Comparison of ENCODE assay signal across 19 mouse cellular contexts in genomic region chr3:103405135-103405534, GRCm38 (mm10).
DNase-seq lines count a peak whose midpoint lies in the region; ATAC-seq and TF ChIP-seq lines count a peak whose summit lies in the region.
"Had no signal": no experiment of that assay in that cellular context is flagged by ENCODE, and none has a peak within 500 bp of the region (broad histone marks: within the 10 kb centered on the region; RNA-seq: fewer than 3 reads in every experiment).

No protein-coding gene starts in this region.

- H3K4me2 ChIP-seq in intestine, embryonic 16.5 days (ENCODE audit: low read depth, low read length), result no peak overlapping the region
- H3K4me2 ChIP-seq: heart, embryonic 13.5 days; hindbrain, embryonic 15.5 days; intestine, embryonic 15.5 days had no signal

- TF ChIP-seq POLR2A in thymus, adult 2 months (IDR thresholded peaks at IDR 0.05; ENCODE audit: control insufficient read depth, extremely low read depth, insufficient read depth, low read length, poor library complexity), result no peak

- no peak for TF ChIP-seq CTCF in thymus, adult 2 months (IDR thresholded peaks at IDR 0.05; ENCODE audit: borderline replicate concordance, control insufficient read depth, extremely low read depth, insufficient read depth, low read length, poor library complexity)

- 60% methylated on average over 2 of the region's 2 CpGs for WGBS in thymus, adult 2 months
- 59% methylated on average over 2 of the region's 2 CpGs for whole genome bisulfite sequencing in intestine, embryonic 16.5 days

- H3K9me3 ChIP-seq in intestine, embryonic 16.5 days (ENCODE audit: control insufficient read depth, low read length), result no peaks in the 10 kb centered on the region
- H3K9me3 ChIP-seq: embryonic facial prominence, embryonic 10.5 days; heart, embryonic 13.5 days; hindbrain, embryonic 15.5 days; intestine, embryonic 15.5 days had no signal

- intact Hi-C loops in gastrocnemius, postnatal 14 days (cut with DNase I; ENCODE audit: low total_unique reads), result no loop called here

- no peak overlapping the region for H3K9ac ChIP-seq in intestine, embryonic 16.5 days (ENCODE audit: low read depth, low read length)
- H3K9ac ChIP-seq: heart, embryonic 13.5 days; hindbrain, embryonic 15.5 days; intestine, embryonic 15.5 days had no signal

- no peaks in the 10 kb centered on the region for H3K36me3 ChIP-seq in thymus, adult 2 months (ENCODE audit: control insufficient read depth, insufficient read depth, low read length)
- H3K36me3 ChIP-seq in intestine, embryonic 16.5 days (ENCODE audit: control insufficient read depth, insufficient read depth, low read length), result no peaks in the 10 kb centered on the region
- H3K36me3 ChIP-seq: embryonic facial prominence, embryonic 10.5 days; heart, embryonic 13.5 days; hindbrain, embryonic 15.5 days; intestine, embryonic 15.5 days had no signal

- H3K27ac ChIP-seq in thymus, adult 2 months (ENCODE audit: control insufficient read depth, insufficient read depth, low read length), result peak overlapping the region; percentile 50; the same call in 1 of the 2 replicates
- no peak overlapping the region for H3K27ac ChIP-seq in intestine, embryonic 16.5 days (ENCODE audit: low read length)
- H3K27ac ChIP-seq: embryonic facial prominence, embryonic 10.5 days; gastrocnemius, adult 2 months; heart, embryonic 13.5 days; hindbrain, embryonic 15.5 days; intestine, embryonic 15.5 days had no signal

- ATAC-seq in activated CD4-positive, CD25-positive, alpha-beta regulatory T cell, adult 4 months, result peak; percentile 73
- no peak for ATAC-seq in intestine, embryonic 16.5 days
- ATAC-seq: forebrain, embryonic 14.5 days; intestine, embryonic 15.5 days had no signal

- H3K4me1 ChIP-seq in thymus, adult 2 months (replicated peaks; ENCODE audit: control insufficient read depth, insufficient read depth, low read length), result peaks cover 31% of the 10 kb centered on the region
- peaks cover 6% of the 10 kb centered on the region; the same call in 1 of the 2 replicates for H3K4me1 ChIP-seq in intestine, embryonic 16.5 days (ENCODE audit: control insufficient read depth, insufficient read depth, low read length)
- H3K4me1 ChIP-seq: intestine, embryonic 15.5 days had no signal

- H3K27me3 ChIP-seq in thymus, adult 2 months (ENCODE audit: control insufficient read depth, insufficient read depth, low read length), result no peaks in the 10 kb centered on the region
- H3K27me3 ChIP-seq in intestine, embryonic 16.5 days (replicated peaks; ENCODE audit: control insufficient read depth, insufficient read depth, low read length), result no peaks in the 10 kb centered on the region
- H3K27me3 ChIP-seq: heart, embryonic 13.5 days; hindbrain, embryonic 15.5 days; intestine, embryonic 15.5 days had no signal

- peak; percentile 17 for DNase-seq in heart, adult 11 months
- DNase-seq in heart, adult 8-10 months (ENCODE audit: low spot score), result no peak
- no peak for DNase-seq in thymus, adult 2 months
- DNase-seq in thymus, postnatal 36 days, result no peak
- no peak for DNase-seq in urinary bladder, adult 18-20 months (ENCODE audit: low spot score in 2 of 2)
- DNase-seq in gastrocnemius, postnatal 14 days, result no peak
- DNase-seq: adrenal gland, adult 2 months; adrenal gland, postnatal 25 days; cerebellum, adult 2 months; cerebellum, postnatal 10 days; gastrocnemius, adult 2 months; heart, postnatal 36 days had no signal

- H3K4me3 ChIP-seq in thymus, adult 2 months (ENCODE audit: control insufficient read depth, insufficient read depth, low read length), result no peak overlapping the region
- H3K4me3 ChIP-seq in intestine, embryonic 16.5 days (ENCODE audit: low read length), result no peak overlapping the region
- H3K4me3 ChIP-seq: embryonic facial prominence, embryonic 10.5 days; gastrocnemius, adult 2 months; heart, embryonic 13.5 days; hindbrain, embryonic 15.5 days; intestine, embryonic 15.5 days had no signal
